Mouse (Mus musculus) limb, embryonic 13.5 days (tissue): ENCODE data around the gene H2afj. TPM values are rescaled to one million over a fixed set of nuclear protein-coding genes. Genes with fewer than 3 reads are reported as not detected.

Experiments used
- ATAC-seq: fragments of 200-750 bp; cut with Nextera tagmentation; 2 replicates; pipeline ENCODE4 v1.8.0; 2017; ENCODE audit warnings: low read depth, moderate number of reproducible peaks, moderate TSS enrichment; ENCODE audit not compliant: low FRiP score
- H3K27ac ChIP-seq: fragments of 300-500 bp; sonication (generic); 2 replicates; pipeline ENCODE4 v1.5.1; 2015; ENCODE audit warnings: inconsistent platforms, mild to moderate bottlenecking, moderate library complexity
- H3K27me3 ChIP-seq: fragments of 300-500 bp; sonication (generic); 2 replicates; pipeline ENCODE4 v1.6.1; 2015; ENCODE audit warnings: mild to moderate bottlenecking, inconsistent platforms
- H3K36me3 ChIP-seq: fragments of 300-500 bp; sonication (generic); 2 replicates; pipeline ENCODE4 v1.6.1; 2015; ENCODE audit warnings: inconsistent platforms, mild to moderate bottlenecking, moderate library complexity
- H3K4me1 ChIP-seq: fragments of 300-500 bp; sonication (generic); 2 replicates; pipeline ENCODE4 v1.6.1; 2015; ENCODE audit warnings: inconsistent platforms
- H3K4me2 ChIP-seq: fragments of 300-500 bp; sonication (generic); replicated peaks from 2 replicates; pipeline ENCODE4 v1.6.1; 2015; ENCODE audit warnings: inconsistent platforms, mild to moderate bottlenecking, moderate library complexity
- H3K4me3 ChIP-seq: fragments of 300-500 bp; sonication (generic); 2 replicates; pipeline ENCODE4 v1.5.1; 2015; ENCODE audit warnings: moderate library complexity, mild to moderate bottlenecking, inconsistent platforms
- H3K9ac ChIP-seq: fragments of 300-500 bp; sonication (generic); 2 replicates; pipeline ENCODE4 v1.6.1; 2015; ENCODE audit warnings: mild to moderate bottlenecking, inconsistent platforms
- H3K9me3 ChIP-seq: fragments of 300-500 bp; sonication (generic); 2 replicates; pipeline ENCODE4 v1.6.1; 2016; ENCODE audit warnings: inconsistent platforms
- WGBS: fragments of 180-500 bp; shearing (Covaris S2); methylation state at CpG from one replicate; pipeline ENCODE4 v1.1.7; 2015; 5-methylcytosine and 5-hydroxymethylcytosine counted together
- polyA plus RNA-seq: library from polyadenylated mRNA; unstranded; fragments of >200 nt; fragmentation: Nextera tagmentation; extraction: Ambion mirVana; gene quantifications from 2 replicates; pipeline ENCODE4 v1.2.1, GENCODE M21; 2015

Gene H2afj
- polyA plus RNA-seq, 1 experiment from 2014 or later, result 95.9 TPM

DNA sequence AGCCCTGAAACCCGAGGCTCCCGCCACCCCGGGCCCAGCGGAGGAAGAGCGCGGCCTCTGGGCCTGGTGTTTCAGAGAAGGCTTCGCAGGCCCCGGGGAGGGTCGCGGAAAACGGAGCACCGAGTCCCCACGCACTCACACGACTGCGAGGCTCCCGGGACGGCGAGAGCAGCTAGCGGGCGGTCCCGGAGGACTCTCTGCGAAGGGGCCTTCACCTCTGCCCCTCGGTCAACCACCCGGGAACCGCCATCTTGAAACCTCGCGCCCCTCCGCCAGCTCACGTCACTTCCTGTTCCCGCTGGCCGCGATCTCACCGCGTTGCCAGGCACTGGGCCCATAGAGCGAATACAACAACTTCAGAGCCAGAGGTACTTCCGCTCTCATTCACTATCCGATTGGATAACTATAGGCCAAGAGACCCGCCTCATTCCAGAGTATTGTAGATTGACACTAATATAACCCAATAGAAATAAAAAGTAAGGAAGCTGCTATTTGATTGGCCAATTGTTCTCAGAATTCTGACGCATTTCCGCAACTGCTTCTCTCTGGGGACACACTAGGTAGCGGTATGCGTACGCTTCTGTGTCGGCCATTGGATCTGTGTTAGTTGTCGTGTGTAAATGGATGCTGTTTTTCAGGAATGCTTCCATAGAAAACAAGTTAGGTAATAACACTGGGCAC, 20.0 kb downstream of the H2afj start, which contains the start of gene Wbp11:
Wbp11 (minus strand) TSS at position 353 of the 681 bp plus-strand sequence.
- Histone ChIP-seq H3K27ac (peak within 1 kb of the TSS; percentile 84), H3K4me1 (peaks cover 8% of the 10 kb centered on the region), H3K36me3 (peaks cover 20% of the 10 kb centered on the region), H3K4me2 (peak within 1 kb of the TSS; percentile 82), H3K9me3 (no peaks in the 10 kb centered on the region), H3K27me3 (no peaks in the 10 kb centered on the region), H3K9ac (peak within 1 kb of the TSS; percentile 95), H3K4me3 (peak within 1 kb of the TSS; percentile 99)
- peak; percentile 100 for ATAC-seq
- WGBS, result under 1% methylated on average over 45 of the region's 45 CpGs

DNA sequence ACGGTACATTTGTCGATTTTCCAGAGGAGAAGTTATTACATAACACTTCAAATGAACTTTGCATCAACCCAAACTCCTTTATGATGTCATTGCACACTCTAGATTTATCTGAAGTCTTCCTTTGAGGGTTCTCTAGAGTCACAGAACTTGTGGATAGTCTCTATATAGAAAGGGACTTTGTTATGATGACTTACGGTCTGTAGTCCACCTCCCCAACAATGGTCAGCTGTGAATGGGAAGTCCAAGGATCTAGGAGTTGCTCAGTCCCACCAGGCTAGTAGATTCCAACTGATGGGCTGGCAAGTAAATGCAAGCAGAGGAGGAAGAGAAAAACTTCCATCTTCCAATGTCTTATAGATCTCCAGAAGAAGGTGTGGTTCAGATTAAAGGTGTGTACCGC, 20.6 kb downstream of the H2afj start:
- Histone ChIP-seq H3K9me3 (no peaks in the 10 kb centered on the region), H3K36me3 (peaks cover 18% of the 10 kb centered on the region), H3K4me1 (peaks cover 8% of the 10 kb centered on the region), H3K4me2 (peak overlapping the region; percentile 60), H3K4me3 (peak overlapping the region; percentile 99), H3K9ac (peak overlapping the region; percentile 67), H3K27me3 (no peaks in the 10 kb centered on the region), H3K27ac (peak overlapping the region; percentile 84)
- no peak for ATAC-seq
- 36% methylated on average over 4 of the region's 4 CpGs for WGBS

GRCm38 (mm10) chr6:136831712-136832111, 23.7 kb downstream of the H2afj start:
- H3K9ac ChIP-seq, result no peak overlapping the region
- no peaks in the 10 kb centered on the region for H3K36me3 ChIP-seq
- H3K27ac ChIP-seq, result no peak overlapping the region
- 0 out of 2 replicates have a peak, but pooled peaks cover 2% of the 10 kb centered on the region for H3K27me3 ChIP-seq
- H3K4me3 ChIP-seq, result no peak overlapping the region
- H3K4me2 ChIP-seq, result no peak overlapping the region
- H3K9me3 ChIP-seq, result no peaks in the 10 kb centered on the region
- peaks cover 4% of the 10 kb centered on the region for H3K4me1 ChIP-seq
- ATAC-seq, result no peak
- WGBS, result 74% methylated on average over 5 of the region's 5 CpGs

DNA sequence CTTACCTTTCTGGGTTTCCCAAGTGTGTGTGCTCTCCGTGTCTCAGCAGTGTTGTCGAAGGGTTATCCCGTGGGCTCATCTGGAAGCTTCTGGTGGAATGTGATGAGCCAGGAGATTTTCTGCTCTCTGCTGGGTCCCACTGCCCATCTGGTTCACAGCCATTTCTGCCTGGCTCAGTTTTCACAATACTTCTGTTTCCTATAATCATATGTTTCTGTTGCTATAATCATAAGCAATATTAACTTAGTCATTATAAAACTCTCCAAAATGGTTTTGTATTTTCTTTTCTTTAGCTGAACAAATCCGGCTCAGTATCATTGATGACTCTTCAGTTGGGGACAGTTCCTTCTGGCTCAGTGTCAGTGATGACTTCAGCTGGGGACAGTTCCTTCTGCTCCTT, 27.3 kb downstream of the H2afj start, which contains the start of gene Smco3:
Smco3 (minus strand) TSS at position 101 of the 400 bp plus-strand sequence.
- Histone ChIP-seq H3K27me3 (0 out of 2 replicates have a peak, but pooled peaks cover 5% of the 10 kb centered on the region), H3K9ac (no peak within 1 kb of the TSS), H3K4me1 (no peaks in the 10 kb centered on the region), H3K27ac (no peak within 1 kb of the TSS), H3K9me3 (no peaks in the 10 kb centered on the region), H3K36me3 (no peaks in the 10 kb centered on the region), H3K4me2 (0 out of 2 replicates have a peak within 1 kb of the TSS, but pooled peaks have one; percentile 4), H3K4me3 (no peak within 1 kb of the TSS)
- 49% methylated on average over 4 of the region's 4 CpGs for whole genome bisulfite sequencing
- ATAC-seq, result no peak

- Histone ChIP-seq H3K4me3 (no peak overlapping the region), H3K9ac (no peak overlapping the region), H3K4me2 (no peak overlapping the region), H3K36me3 (no peaks in the 10 kb centered on the region), H3K27ac (no peak overlapping the region), H3K27me3 (0 out of 2 replicates have a peak, but pooled peaks cover 5% of the 10 kb centered on the region), H3K4me1 (no peaks in the 10 kb centered on the region), H3K9me3 (no peaks in the 10 kb centered on the region)
- no peak for ATAC-seq
- WGBS, result 77% methylated on average over 3 of the region's 3 CpGs
Measured at GRCm38 (mm10) chr6:136837323-136837722, 29.3 kb downstream of the H2afj start.

DNA sequence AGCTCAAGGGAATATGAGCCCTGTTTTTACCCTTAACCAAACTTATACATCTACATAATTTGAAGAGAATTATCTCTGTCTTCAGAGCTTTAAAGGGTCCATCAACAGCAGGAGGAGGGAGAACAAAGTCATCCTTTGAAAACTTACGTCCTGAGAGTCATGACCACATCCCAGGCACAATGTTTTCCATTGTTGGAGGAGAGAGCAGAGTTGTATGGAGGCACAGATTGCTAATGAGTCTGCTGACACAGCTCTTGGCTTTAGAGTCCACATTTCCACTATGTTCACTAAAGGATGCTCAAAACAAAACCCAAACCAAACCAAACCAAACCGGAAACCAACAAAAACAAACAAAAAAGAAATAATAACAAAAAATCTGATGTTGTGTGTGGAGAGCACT, 36.9 kb downstream of the H2afj start:
- 72% methylated on average over 2 of the region's 2 CpGs for WGBS
- no peaks in the 10 kb centered on the region for H3K36me3 ChIP-seq
- no peak for ATAC-seq
- H3K4me3 ChIP-seq, result no peak overlapping the region
- no peaks in the 10 kb centered on the region for H3K27me3 ChIP-seq
- H3K9me3 ChIP-seq, result no peaks in the 10 kb centered on the region
- no peak overlapping the region for H3K9ac ChIP-seq
- no peak overlapping the region for H3K4me2 ChIP-seq
- H3K27ac ChIP-seq, result no peak overlapping the region
- no peaks in the 10 kb centered on the region for H3K4me1 ChIP-seq

- Histone ChIP-seq H3K27ac (no peak overlapping the region), H3K9me3 (no peaks in the 10 kb centered on the region), H3K9ac (no peak overlapping the region), H3K4me2 (no peak overlapping the region), H3K36me3 (no peaks in the 10 kb centered on the region), H3K4me1 (no peaks in the 10 kb centered on the region), H3K4me3 (no peak overlapping the region), H3K27me3 (no peaks in the 10 kb centered on the region)
- no peak for ATAC-seq
- 68% methylated on average over 5 of the region's 5 CpGs for WGBS
Measured at GRCm38 (mm10) chr6:136845706-136846480, 37.8 kb downstream of the H2afj start.

DNA sequence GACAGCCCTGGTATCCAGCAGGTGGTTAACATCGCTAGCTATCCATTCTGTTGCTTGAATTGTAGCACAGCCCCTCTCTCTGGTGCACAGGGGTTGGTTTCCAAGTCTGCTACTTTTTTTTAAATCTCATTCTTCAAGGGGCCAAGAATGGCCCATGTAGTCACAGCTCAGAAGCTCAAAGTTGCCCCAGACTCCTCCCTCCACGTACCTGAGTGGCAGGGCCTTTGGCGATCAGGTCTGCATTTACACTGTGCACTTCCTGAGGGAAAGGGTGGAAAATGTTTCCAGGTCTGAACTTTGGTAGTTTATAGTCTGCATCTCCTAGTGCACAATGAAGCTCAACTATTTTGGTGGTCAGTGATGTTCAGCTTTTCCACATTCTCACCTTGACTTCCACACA, 39.2 kb downstream of the H2afj start:
- H3K27me3 ChIP-seq, result no peaks in the 10 kb centered on the region
- no peak overlapping the region for H3K4me2 ChIP-seq
- no peak overlapping the region for H3K9ac ChIP-seq
- H3K4me3 ChIP-seq, result no peak overlapping the region
- no peak for ATAC-seq
- H3K4me1 ChIP-seq, result peaks cover 7% of the 10 kb centered on the region
- no peaks in the 10 kb centered on the region for H3K36me3 ChIP-seq
- H3K9me3 ChIP-seq, result no peaks in the 10 kb centered on the region
- WGBS, result 95% methylated on average over 3 of the region's 3 CpGs
- no peak overlapping the region for H3K27ac ChIP-seq

DNA sequence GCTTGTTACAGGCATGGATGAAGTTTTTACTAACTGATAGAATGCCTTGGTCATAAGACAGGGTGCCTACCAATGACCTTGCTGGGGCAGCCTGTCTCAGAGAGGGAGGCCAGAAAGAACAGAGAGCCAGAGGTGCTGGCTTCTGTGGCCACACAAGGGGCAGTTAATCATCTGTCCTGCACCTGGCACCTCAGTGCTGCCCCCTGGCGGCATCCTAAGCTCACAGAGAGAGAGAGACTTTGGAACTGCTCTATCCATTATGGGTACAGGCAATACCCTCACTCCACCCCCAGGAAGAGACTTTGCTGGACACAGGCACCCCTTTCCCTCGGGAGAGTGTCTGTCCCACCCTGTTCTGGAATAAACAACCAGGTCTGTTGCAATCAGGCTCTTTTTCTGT, 39.7 kb downstream of the H2afj start:
- no peaks in the 10 kb centered on the region for H3K9me3 ChIP-seq
- H3K9ac ChIP-seq, result no peak overlapping the region
- no peak overlapping the region for H3K4me2 ChIP-seq
- peaks cover 12% of the 10 kb centered on the region for H3K4me1 ChIP-seq
- 16% methylated on average over 2 of the region's 2 CpGs for WGBS
- H3K4me3 ChIP-seq, result no peak overlapping the region
- H3K27me3 ChIP-seq, result no peaks in the 10 kb centered on the region
- H3K36me3 ChIP-seq, result no peaks in the 10 kb centered on the region
- no peak overlapping the region for H3K27ac ChIP-seq
- no peak for ATAC-seq

DNA sequence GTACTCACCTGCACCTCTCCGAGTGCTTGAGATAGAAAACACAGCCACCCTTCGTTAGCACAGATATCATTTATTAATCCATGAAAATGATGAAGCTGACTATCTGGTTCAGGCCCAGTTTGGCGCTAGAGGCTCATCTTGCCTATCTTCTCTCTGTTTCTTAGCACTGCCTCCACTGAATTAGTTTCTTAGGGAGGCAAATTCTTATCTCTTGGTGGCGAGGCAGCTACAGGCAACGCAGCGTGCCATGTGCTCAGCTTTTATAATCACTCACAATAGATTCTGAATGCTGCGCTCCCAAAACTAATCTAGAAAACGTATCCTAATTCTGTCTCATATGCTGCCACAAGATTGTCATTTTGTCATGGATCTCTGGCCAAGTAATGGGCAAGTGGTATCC, 40.4 kb downstream of the H2afj start:
- H3K36me3 ChIP-seq, result no peaks in the 10 kb centered on the region
- no peaks in the 10 kb centered on the region for H3K27me3 ChIP-seq
- ATAC-seq, result no peak
- H3K4me1 ChIP-seq, result peaks cover 14% of the 10 kb centered on the region
- H3K9ac ChIP-seq, result no peak overlapping the region
- no peaks in the 10 kb centered on the region for H3K9me3 ChIP-seq
- WGBS, result 89% methylated on average over 8 of the region's 8 CpGs
- no peak overlapping the region for H3K27ac ChIP-seq
- H3K4me2 ChIP-seq, result no peak overlapping the region
- H3K4me3 ChIP-seq, result no peak overlapping the region

DNA sequence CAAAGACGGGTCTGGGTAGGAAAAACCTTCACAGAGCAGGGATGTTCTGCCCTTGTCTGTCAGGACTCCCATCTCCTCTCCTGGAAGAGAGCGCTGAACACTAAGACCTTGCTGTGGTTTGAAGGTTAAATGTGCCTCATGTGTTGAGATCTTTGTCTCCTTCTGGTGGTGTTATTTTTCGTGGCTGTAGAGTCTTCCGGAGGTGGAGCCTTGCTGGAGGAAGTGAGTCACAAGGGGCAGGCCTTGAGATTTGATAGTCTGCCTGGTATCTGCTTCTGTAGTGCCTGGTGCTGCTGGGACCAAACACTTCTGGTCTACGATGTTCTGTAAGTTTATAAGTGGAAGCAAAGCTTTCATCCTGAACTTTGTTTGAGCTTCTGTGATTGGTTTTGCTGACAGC, 40.9 kb downstream of the H2afj start:
- ATAC-seq, result no peak
- Histone ChIP-seq H3K9ac (no peak overlapping the region), H3K27ac (no peak overlapping the region), H3K36me3 (no peaks in the 10 kb centered on the region), H3K9me3 (no peaks in the 10 kb centered on the region), H3K27me3 (no peaks in the 10 kb centered on the region), H3K4me3 (no peak overlapping the region), H3K4me2 (no peak overlapping the region), H3K4me1 (peaks cover 14% of the 10 kb centered on the region)
- WGBS, result 87% methylated on average over 5 of the region's 5 CpGs

GRCm38 (mm10) chr6:136850267-136850666, 42.2 kb downstream of the H2afj start:
- Histone ChIP-seq H3K27ac (no peak overlapping the region), H3K27me3 (no peaks in the 10 kb centered on the region), H3K9ac (no peak overlapping the region), H3K4me1 (peaks cover 21% of the 10 kb centered on the region), H3K9me3 (no peaks in the 10 kb centered on the region), H3K36me3 (no peaks in the 10 kb centered on the region), H3K4me3 (no peak overlapping the region), H3K4me2 (no peak overlapping the region)
- WGBS, result 75% methylated on average over 6 of the region's 6 CpGs
- no peak for ATAC-seq
